Mouse (Mus musculus) fat pad, adult 2 months (tissue): Measurements from ENCODE around the gene Gm3138.
"Not testable (repeated sequence)": the region's sequence is repeated elsewhere in the genome, so short reads cannot be mapped to it uniquely, and the experiment has no call there.

Source experiments
- DNase-seq: peaks from one replicate; pipeline ENCODE4 v3.0.0-alpha.2; 2011; ENCODE audit warnings: low read depth, low spot score; ENCODE audit errors: extremely low read depth

The Gm3138 gene

DNA sequence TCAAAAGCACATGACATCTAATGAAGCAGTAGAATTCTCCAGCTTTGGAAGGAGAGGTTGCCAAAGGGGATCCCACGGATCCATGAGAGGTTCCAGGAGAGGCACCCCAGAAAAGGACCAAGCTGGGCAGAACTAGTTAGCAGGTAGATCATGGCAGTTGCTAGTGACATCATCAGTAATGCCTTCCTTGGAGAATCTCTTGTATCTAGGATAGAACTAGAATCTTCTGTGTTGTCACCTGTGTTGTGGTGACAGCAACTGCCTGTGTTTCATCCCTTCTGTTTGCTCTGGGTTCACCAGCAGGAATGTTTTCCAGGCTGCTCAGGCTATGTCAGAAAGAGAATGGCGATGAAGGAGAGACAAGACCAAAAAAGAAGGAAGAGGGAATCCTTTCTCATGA, at the start of gene Gm3138:
Gene Gm3138 (plus strand): TSS at position 301 of the 400 bp plus-strand sequence.
- not testable (repeated sequence) for DNase-seq

GRCm38 (mm10) chr14:4269238-4269950, 20.0 kb downstream of the Gm3138 start:
- DNase-seq: not testable (repeated sequence)

DNA sequence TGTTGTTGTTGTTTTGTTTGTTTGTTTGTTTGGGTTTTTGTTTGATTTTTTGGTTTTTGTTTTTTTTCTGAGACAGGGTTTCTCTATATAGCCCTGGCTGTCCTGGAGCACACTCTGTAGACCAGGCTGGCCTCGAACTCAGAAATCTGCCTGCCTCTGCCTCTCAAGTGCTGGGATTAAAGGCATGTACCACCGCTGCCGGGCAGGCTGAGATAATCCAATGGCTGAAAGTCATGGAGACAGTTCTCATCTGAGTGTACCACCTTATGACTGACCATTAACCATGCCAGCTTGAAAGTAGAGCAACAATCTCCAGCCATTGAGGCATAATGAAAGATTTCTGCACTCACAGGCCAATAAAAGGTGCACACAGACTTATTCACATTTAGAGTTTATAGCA, 30.4 kb downstream of the Gm3138 start:
- not testable (repeated sequence) for DNase-seq
